Mouse (Mus musculus) thymus, adult 18-20 months (tissue): ENCODE data around the gene Scrt2.

ENCODE experiments used
- DNase-seq, 2 experiments: peaks; one replicate each; pipeline ENCODE4 v3.0.0; 2022; ENCODE audit warnings: mixed read lengths in 2 of 2

Scrt2 gene

GRCm38 (mm10) chr2:152108702-152109101 is 27.4 kb downstream of the Scrt2 start:
- no peak for DNase-seq

GRCm38 (mm10) chr2:152109386-152109785 is 28.1 kb downstream of the Scrt2 start:
- no peak for DNase-seq

GRCm38 (mm10) chr2:152111311-152111710 is 30.0 kb downstream of the Scrt2 start:
- DNase-seq = no peak

- peak; percentile 52 for DNase-seq
These were observed 30.6 kb downstream of the Scrt2 start for GRCm38 (mm10) chr2:152111920-152112319.

- no peak for DNase-seq
These were observed 31.2 kb downstream of the Scrt2 start for GRCm38 (mm10) chr2:152112490-152112889.

GRCm38 (mm10) chr2:152112970-152113369 is 31.6 kb downstream of the Scrt2 start:
- DNase-seq = no peak

GRCm38 (mm10) chr2:152114057-152114975 is 33.0 kb downstream of the Scrt2 start:
- DNase-seq = no peak

- no peak for DNase-seq
These were observed 36.4 kb downstream of the Scrt2 start for GRCm38 (mm10) chr2:152117694-152118093.

GRCm38 (mm10) chr2:152119228-152119865 is 38.0 kb downstream of the Scrt2 start:
- DNase-seq = no peak

GRCm38 (mm10) chr2:152122896-152123295 is 41.6 kb downstream of the Scrt2 start:
- DNase-seq = no peak

GRCm38 (mm10) chr2:152128597-152128996 is 47.3 kb downstream of the Scrt2 start:
- DNase-seq = no peak

- DNase-seq = no peak
These were observed 48.4 kb downstream of the Scrt2 start for GRCm38 (mm10) chr2:152129778-152130177.

GRCm38 (mm10) chr2:152132016-152132415 is 50.7 kb downstream of the Scrt2 start:
- DNase-seq = no peak

GRCm38 (mm10) chr2:152132691-152133090 is 51.4 kb downstream of the Scrt2 start:
- no peak for DNase-seq

GRCm38 (mm10) chr2:152139191-152139987 is 58.1 kb downstream of the Scrt2 start:
- no peak for DNase-seq

- DNase-seq = no peak
These were observed 59.6 kb downstream of the Scrt2 start for GRCm38 (mm10) chr2:152140941-152141340.

- no peak for DNase-seq
These were observed 60.2 kb downstream of the Scrt2 start for GRCm38 (mm10) chr2:152141491-152141890.

GRCm38 (mm10) chr2:152142046-152142445 is 60.7 kb downstream of the Scrt2 start:
- DNase-seq = no peak

GRCm38 (mm10) chr2:152142571-152142970 is 61.2 kb downstream of the Scrt2 start:
- DNase-seq = no peak

- DNase-seq = no peak
These were observed 62.2 kb downstream of the Scrt2 start, which contains the start of gene Tcf15 for GRCm38 (mm10) chr2:152143279-152144157. TSS of gene Tcf15 (plus strand) at chr2:152143561.

- no peak for DNase-seq
These were observed 62.8 kb downstream of the Scrt2 start for GRCm38 (mm10) chr2:152144158-152144450.

GRCm38 (mm10) chr2:152144501-152144900 is 63.2 kb downstream of the Scrt2 start:
- no peak for DNase-seq
